Mouse (Mus musculus) liver, adult 2 months (tissue): ENCODE data around the gene Coro1c.

Source experiments
- CTCF ChIP-seq: fragments of 200-500 bp; IDR thresholded peaks from 2 replicates; pipeline ENCODE4 v1.5.1; 2011; ENCODE audit warnings: low read depth, low read length, control low read depth
- POLR2A ChIP-seq: fragments of 200-500 bp; IDR thresholded peaks from 2 replicates; pipeline ENCODE4 v1.6.1; 2011; ENCODE audit warnings: low read length, control low read depth; ENCODE audit not compliant: insufficient read depth; ENCODE audit errors: extremely low read depth

DNA sequence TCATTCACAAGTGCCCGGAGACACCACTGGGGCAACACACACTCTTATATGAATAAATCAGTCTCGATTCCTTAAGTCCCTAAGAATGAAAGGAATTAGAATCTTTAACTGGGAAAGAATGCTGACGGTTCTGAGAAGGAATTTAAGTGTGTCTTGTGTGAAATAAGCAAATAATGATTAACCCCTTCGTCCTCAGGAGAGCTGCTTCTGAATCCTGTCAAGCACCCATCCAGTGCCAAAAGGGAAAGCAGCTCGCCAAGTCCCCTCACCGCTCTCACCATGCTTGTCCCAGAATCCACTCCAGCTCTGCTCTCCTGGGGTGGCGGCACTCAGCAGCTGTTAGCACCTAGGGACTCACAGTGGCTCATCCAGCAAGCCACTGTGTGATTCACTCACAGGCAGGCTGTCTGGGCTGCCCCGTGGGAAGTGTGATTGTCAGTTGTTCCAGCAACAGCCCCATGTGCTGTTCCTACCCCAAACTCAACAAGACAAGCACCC is 7.4 kb downstream of the Coro1c start:
- TF ChIP-seq POLR2A (no peak), CTCF (no peak)
